Mouse (Mus musculus) layer of hippocampus, postnatal 36 days (tissue): Measurements from ENCODE around the gene Yipf2. TPM values are rescaled to one million over a fixed set of nuclear protein-coding genes. Genes with fewer than 3 reads are reported as not detected.
"Not testable (repeated sequence)": the region's sequence is repeated elsewhere in the genome, so short reads cannot be mapped to it uniquely, and the experiment has no call there.

ENCODE experiments used
- DNase-seq, 2 experiments: peaks; one replicate each; pipeline ENCODE4 v3.0.0; 2022
- total RNA-seq, 2 experiments: library from RNA; stranded (reverse); gene quantifications; 2 replicates each; pipeline ENCODE4 v1.2.3; 2021

The Yipf2 gene
- total RNA-seq, 2 experiments from 2014 or later = 17.8 to 18.4 TPM

- DNase-seq = no peak
Measured at GRCm38 (mm10) chr9:21598198-21598597, 5.6 kb upstream of the Yipf2 start.

- DNase-seq = no peak
Measured at GRCm38 (mm10) chr9:21594838-21595237, 2.2 kb upstream of the Yipf2 start.

- not testable (repeated sequence) for DNase-seq
Measured at GRCm38 (mm10) chr9:21594350-21594749, 1.7 kb upstream of the Yipf2 start.

- DNase-seq = peak; percentile 62 to 72
Measured at GRCm38 (mm10) chr9:21593122-21593721, 594 bp upstream of the Yipf2 start.

- DNase-seq = no peak
Measured at GRCm38 (mm10) chr9:21591831-21592702, 561 bp downstream of the Yipf2 start.

- DNase-seq = no peak
Measured at GRCm38 (mm10) chr9:21591127-21591830, 1.3 kb downstream of the Yipf2 start.

GRCm38 (mm10) chr9:21589538-21589937 lies 3.1 kb downstream of the Yipf2 start:
- no peak for DNase-seq

GRCm38 (mm10) chr9:21588350-21588749 lies 4.3 kb downstream of the Yipf2 start:
- DNase-seq = no peak

GRCm38 (mm10) chr9:21587678-21588349 lies 4.8 kb downstream of the Yipf2 start:
- peak in 1 of 2 experiments; percentile 37 for DNase-seq

GRCm38 (mm10) chr9:21585401-21585800 lies 7.2 kb downstream of the Yipf2 start:
- DNase-seq = no peak

GRCm38 (mm10) chr9:21578226-21578625 lies 14.4 kb downstream of the Yipf2 start:
- DNase-seq = no peak

GRCm38 (mm10) chr9:21576286-21576685 lies 16.3 kb downstream of the Yipf2 start:
- DNase-seq = no peak

- DNase-seq = no peak
Measured at GRCm38 (mm10) chr9:21575253-21575652, 17.4 kb downstream of the Yipf2 start.

- no peak for DNase-seq
Measured at GRCm38 (mm10) chr9:21574012-21574801, 18.4 kb downstream of the Yipf2 start.

- no peak for DNase-seq
Measured at GRCm38 (mm10) chr9:21568657-21569255, 23.9 kb downstream of the Yipf2 start.

GRCm38 (mm10) chr9:21567051-21567450 lies 25.6 kb downstream of the Yipf2 start:
- DNase-seq = no peak

GRCm38 (mm10) chr9:21566538-21566937 lies 26.1 kb downstream of the Yipf2 start:
- DNase-seq = no peak

- DNase-seq = no peak
Measured at GRCm38 (mm10) chr9:21565004-21565586, 27.5 kb downstream of the Yipf2 start.

- no peak for DNase-seq
Measured at GRCm38 (mm10) chr9:21564420-21564819, 28.2 kb downstream of the Yipf2 start.

GRCm38 (mm10) chr9:21559151-21559550 lies 33.5 kb downstream of the Yipf2 start:
- no peak for DNase-seq

- no peak for DNase-seq
Measured at GRCm38 (mm10) chr9:21558366-21558765, 34.3 kb downstream of the Yipf2 start.
